In the genomic region with DNA sequence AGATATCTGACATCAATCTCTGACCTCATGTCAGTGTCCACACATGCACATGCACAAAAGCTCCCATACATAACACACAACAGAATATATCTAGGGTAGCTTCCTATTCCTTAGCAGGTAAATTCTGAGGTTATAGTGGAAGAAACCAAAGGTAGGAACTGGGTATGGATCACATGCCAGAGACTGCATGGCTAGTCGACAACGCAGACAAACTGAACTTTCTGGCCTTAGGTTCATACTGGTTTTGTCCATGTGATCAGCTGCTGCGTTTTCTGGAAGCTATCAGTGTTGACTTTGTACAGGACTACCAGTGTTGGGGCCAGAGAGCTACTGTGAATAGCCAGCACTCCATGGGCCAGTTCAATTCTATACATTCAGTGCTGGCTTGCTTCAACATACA, we compare ENCODE assay signal across 20 mouse cellular contexts.
"Had no signal": no experiment of that assay in that cellular context is flagged by ENCODE, and none has a peak within 500 bp of the region (broad histone marks: within the 10 kb centered on the region; RNA-seq: fewer than 3 reads in every experiment).

No protein-coding gene starts in this region.

- H3K4me2 ChIP-seq: liver, embryonic 13.5 days; liver, embryonic 15.5 days; lung, embryonic 14.5 days; midbrain, embryonic 13.5 days; neural tube, embryonic 13.5 days; neural tube, embryonic 15.5 days had no signal

- H3K36me3 ChIP-seq: liver, embryonic 13.5 days; liver, embryonic 15.5 days; midbrain, embryonic 10.5 days; midbrain, embryonic 13.5 days; neural tube, embryonic 13.5 days; neural tube, embryonic 15.5 days had no signal

- H3K9me3 ChIP-seq: liver, embryonic 13.5 days; liver, embryonic 15.5 days; midbrain, embryonic 10.5 days; midbrain, embryonic 13.5 days; neural tube, embryonic 13.5 days; neural tube, embryonic 15.5 days had no signal

- H3K9ac ChIP-seq: liver, embryonic 13.5 days; liver, embryonic 15.5 days; lung, embryonic 14.5 days; midbrain, embryonic 13.5 days; neural tube, embryonic 13.5 days; neural tube, embryonic 15.5 days had no signal

- ATAC-seq: midbrain, embryonic 13.5 days; midbrain, embryonic 16.5 days had no signal

- H3K4me3 ChIP-seq: liver, embryonic 13.5 days; liver, embryonic 15.5 days; midbrain, embryonic 10.5 days; midbrain, embryonic 13.5 days; myocyte; neural tube, embryonic 13.5 days; neural tube, embryonic 15.5 days had no signal

- H3K4me1 ChIP-seq: liver, embryonic 13.5 days; liver, embryonic 15.5 days; midbrain, embryonic 10.5 days; midbrain, embryonic 13.5 days; neural tube, embryonic 15.5 days had no signal

- DNase-seq: liver, embryonic 13.5 days; lung, adult 18-20 months; lung, embryonic 14.5 days; lung, postnatal 10 days; lung, postnatal 4 days; retina, postnatal 1 day; right cerebral cortex, adult 18-20 months; right cerebral cortex, postnatal 25 days; right cerebral cortex, postnatal 4 days; spleen, adult 18-20 months; thymus, adult 2 months; thymus, postnatal 14 days; thymus, postnatal 36 days had no signal

- H3K27ac ChIP-seq: liver, embryonic 13.5 days; liver, embryonic 15.5 days; midbrain, embryonic 10.5 days; midbrain, embryonic 13.5 days; neural tube, embryonic 13.5 days; neural tube, embryonic 15.5 days had no signal

- H3K27me3 ChIP-seq: liver, embryonic 13.5 days; liver, embryonic 15.5 days; midbrain, embryonic 13.5 days; neural tube, embryonic 13.5 days; neural tube, embryonic 15.5 days had no signal
